Mouse (Mus musculus) G1E (cell line): ENCODE measurements around the gene Insl5. TPM values are rescaled to one million over a fixed set of nuclear protein-coding genes. Genes with fewer than 3 reads are reported as not detected.

ENCODE experiments used
- ATAC-seq: 2 replicates; pipeline ENCODE4 v1.8.0; 2016; ENCODE audit warnings: mild to moderate bottlenecking; ENCODE audit not compliant: insufficient number of reproducible peaks, poor library complexity, low FRiP score, severe bottlenecking; ENCODE audit errors: extremely low read depth
- DNase-seq: peaks from one replicate; pipeline ENCODE4 v3.0.0; 2012; ENCODE audit warnings: low spot score
- H3K27me3 ChIP-seq: 2 replicates; pipeline ENCODE4 v1.6.1; 2012; ENCODE audit warnings: mild to moderate bottlenecking, low read length, inconsistent platforms; ENCODE audit not compliant: insufficient read depth
- H3K36me3 ChIP-seq: replicated peaks from 2 replicates; pipeline ENCODE3; 2012; ENCODE audit warnings: mild to moderate bottlenecking, inconsistent platforms
- H3K4me1 ChIP-seq: 2 replicates; pipeline ENCODE4 v1.6.1; 2012; ENCODE audit warnings: low read depth, low read length, inconsistent platforms, mixed read lengths; ENCODE audit not compliant: insufficient read depth
- H3K4me3 ChIP-seq: 2 replicates; pipeline ENCODE4 v1.5.1; 2012; ENCODE audit warnings: low read depth, mild to moderate bottlenecking, inconsistent platforms, low read length, moderate library complexity, mixed read lengths
- H3K9me3 ChIP-seq: replicated peaks from 2 replicates; pipeline ENCODE4 v1.6.1; 2012; ENCODE audit warnings: inconsistent platforms
- CTCF ChIP-seq: IDR thresholded peaks from 2 replicates; pipeline ENCODE4 v1.5.1; 2012; ENCODE audit warnings: low read depth, low read length, inconsistent platforms, mixed read lengths
- GATA1 ChIP-seq: IDR thresholded peaks from 2 replicates; pipeline ENCODE4 v1.6.1; 2012; ENCODE audit warnings: borderline replicate concordance, low read length, inconsistent platforms, mixed read lengths
- GATA2 ChIP-seq: IDR thresholded peaks from 2 replicates; pipeline ENCODE4 v1.6.1; 2012; ENCODE audit warnings: low read depth, low read length, inconsistent platforms, borderline replicate concordance
- POLR2AphosphoS5 ChIP-seq: IDR thresholded peaks from 2 replicates; pipeline ENCODE4 v1.6.1; 2012; ENCODE audit warnings: low read depth, low read length, inconsistent platforms; ENCODE audit not compliant: insufficient replicate concordance
- TAL1 ChIP-seq: conservative IDR thresholded peaks from 2 replicates; pipeline ENCODE4 v1.6.1; 2012; ENCODE audit warnings: low read depth, low read length, inconsistent platforms, mixed read lengths
- polyA plus RNA-seq: library from polyadenylated mRNA; stranded (reverse); fragments of >175 nt; gene quantifications from 2 replicates; pipeline ENCODE4 v1.2.3, GENCODE M21; 2012
- total RNA-seq, 2 experiments: library from RNA; stranded (forward) in 1 of 2; stranded (reverse) in 1 of 2; fragments of 200-1000 nt in 1 of 2; fragments of >200 nt in 1 of 2; fragmentation: Nextera tagmentation in 1 of 2; gene quantifications; 2 replicates each; pipeline ENCODE4 v1.2.3; 2014 to 2017

Gene Insl5
- total and polyA plus RNA-seq, 3 experiments: not detected

DNA sequence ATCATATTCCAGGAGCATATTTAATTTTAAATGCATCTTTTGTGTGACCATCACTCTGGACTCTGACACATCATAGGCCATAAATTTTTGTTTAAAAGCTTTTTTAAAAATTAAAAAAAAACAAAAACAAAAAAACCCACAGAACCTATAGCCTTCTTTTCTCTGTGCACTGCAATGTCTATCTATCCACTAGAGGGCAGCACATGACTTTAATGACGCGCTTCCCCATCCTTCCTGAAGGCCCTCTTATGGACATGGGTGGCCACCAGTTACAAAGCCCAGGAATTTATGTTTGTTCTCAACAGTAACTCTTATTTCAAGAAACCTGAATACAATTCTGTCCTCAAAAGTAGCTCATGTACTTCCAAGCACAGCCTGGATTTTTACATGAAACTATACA, 39.7 kb downstream of the Insl5 start:
- DNase-seq (peak; percentile 21), ATAC-seq (peak; percentile 62; the same call in 1 of the 2 replicates)
- Histone ChIP-seq H3K4me3 (no peak overlapping the region), H3K9me3 (no peaks in the 10 kb centered on the region), H3K27me3 (peaks cover 2% of the 10 kb centered on the region; the same call in 1 of the 2 replicates), H3K36me3 (no peaks in the 10 kb centered on the region), H3K4me1 (no peaks in the 10 kb centered on the region)
- no peak for TF ChIP-seq GATA2
- no peak for TF ChIP-seq GATA1
- TF ChIP-seq POLR2AphosphoS5: no peak
- no peak for TF ChIP-seq TAL1
- no peak for TF ChIP-seq CTCF

DNA sequence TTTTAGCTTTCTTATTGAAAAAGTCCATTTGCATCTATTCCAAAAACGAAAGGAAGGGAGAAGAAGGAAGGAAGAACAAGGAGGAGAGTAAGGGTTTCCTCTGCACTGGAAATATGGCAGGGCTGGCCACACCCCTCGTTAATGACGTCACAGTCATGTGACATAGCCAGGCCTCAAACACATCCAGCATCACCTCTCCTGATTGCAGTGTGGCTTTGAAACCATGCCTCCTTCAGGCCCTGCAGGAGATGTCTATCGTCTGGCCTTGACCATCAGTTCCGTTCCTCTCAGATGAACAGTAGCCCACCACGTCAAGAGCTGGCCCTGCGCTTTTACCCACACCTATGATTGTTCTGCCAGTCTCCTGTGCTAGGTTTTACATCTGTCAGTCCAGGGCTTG, 40.5 kb downstream of the Insl5 start:
- DNase-seq (no peak), ATAC-seq (no peak)
- H3K4me1 ChIP-seq: no peaks in the 10 kb centered on the region
- H3K27me3 ChIP-seq: peaks cover 2% of the 10 kb centered on the region; the same call in 1 of the 2 replicates
- no peaks in the 10 kb centered on the region for H3K36me3 ChIP-seq
- TF ChIP-seq POLR2AphosphoS5 (no peak), GATA1 (no peak), GATA2 (no peak), CTCF (no peak), TAL1 (no peak)
- H3K4me3 ChIP-seq: no peak overlapping the region
- no peaks in the 10 kb centered on the region for H3K9me3 ChIP-seq

DNA sequence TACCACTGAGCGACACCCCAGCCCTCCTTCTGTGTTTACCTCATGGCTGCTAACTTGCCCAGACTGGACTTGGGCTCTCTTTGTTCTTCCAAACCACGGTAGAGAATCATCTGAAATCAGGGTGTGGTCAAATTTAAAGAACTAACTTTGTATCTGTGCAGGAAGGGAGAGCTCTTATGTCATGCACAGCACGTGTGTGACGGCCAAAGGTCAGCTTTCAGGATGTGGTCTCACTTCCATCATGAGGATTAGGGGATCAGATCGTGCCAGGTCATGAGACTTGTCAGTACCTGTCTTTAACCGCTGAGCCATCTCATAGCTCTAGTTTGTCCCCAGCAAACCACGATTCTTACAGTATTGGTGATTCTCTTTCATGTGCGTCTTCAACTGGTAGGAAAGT, 44.9 kb downstream of the Insl5 start:
- Histone ChIP-seq H3K9me3 (no peaks in the 10 kb centered on the region; the same call in 1 of the 2 replicates), H3K36me3 (no peaks in the 10 kb centered on the region), H3K4me1 (no peaks in the 10 kb centered on the region), H3K4me3 (no peak overlapping the region), H3K27me3 (no peaks in the 10 kb centered on the region)
- ATAC-seq: no peak
- TF ChIP-seq GATA2 (no peak), GATA1 (no peak), POLR2AphosphoS5 (no peak), CTCF (no peak), TAL1 (no peak)
- DNase-seq: no peak

DNA sequence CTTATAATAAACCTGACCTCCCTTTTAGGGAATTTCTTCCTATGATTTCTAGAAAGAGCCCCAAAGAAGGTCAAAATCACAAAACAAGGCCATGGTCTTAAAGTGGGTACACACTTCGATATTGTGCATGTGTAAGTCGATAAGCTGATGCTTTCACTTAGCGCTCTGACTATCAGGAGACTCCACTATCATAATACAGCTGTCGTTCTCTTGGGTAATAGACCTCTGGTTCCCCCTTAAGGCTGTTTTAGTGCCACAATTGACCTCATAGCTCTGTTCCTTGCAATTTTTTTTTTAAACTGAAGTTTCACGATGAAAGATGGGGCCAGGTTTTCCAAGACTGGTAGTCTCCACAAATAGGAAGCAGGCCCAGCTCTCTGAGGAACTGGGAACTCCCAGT, 47.3 kb downstream of the Insl5 start:
- H3K36me3 ChIP-seq: no peaks in the 10 kb centered on the region
- H3K4me1 ChIP-seq: no peaks in the 10 kb centered on the region
- H3K27me3 ChIP-seq: no peaks in the 10 kb centered on the region
- DNase-seq (no peak), ATAC-seq (no peak)
- TF ChIP-seq CTCF (no peak), GATA2 (no peak), GATA1 (no peak), TAL1 (no peak), POLR2AphosphoS5 (no peak)
- no peaks in the 10 kb centered on the region; the same call in 1 of the 2 replicates for H3K9me3 ChIP-seq
- no peak overlapping the region for H3K4me3 ChIP-seq

DNA sequence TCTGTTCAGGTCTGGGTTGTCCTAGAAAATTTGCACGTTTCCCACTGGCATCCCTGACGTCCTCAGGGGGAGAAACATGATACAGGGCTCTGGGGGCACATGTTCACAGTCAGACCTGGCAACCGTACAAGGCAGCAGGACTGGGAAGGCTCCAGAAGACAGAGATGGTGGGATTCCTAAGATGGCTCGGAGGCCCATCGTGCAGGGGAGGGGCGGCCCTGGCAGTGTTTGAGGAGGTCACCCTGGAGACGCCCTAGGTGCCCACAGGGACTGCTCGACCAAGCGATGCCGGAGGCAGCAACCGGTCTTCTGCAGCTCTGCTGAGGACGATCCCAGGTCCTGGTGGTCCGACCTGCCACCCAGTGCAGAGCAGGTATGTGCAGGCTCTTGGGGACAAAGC, 48.2 kb downstream of the Insl5 start, which contains the start of gene Tctex1d1:
Tctex1d1 (plus strand) TSS at position 167 of the 400 bp plus-strand sequence.
- no peaks in the 10 kb centered on the region; the same call in 1 of the 2 replicates for H3K9me3 ChIP-seq
- H3K27me3 ChIP-seq: no peaks in the 10 kb centered on the region
- H3K4me1 ChIP-seq: no peaks in the 10 kb centered on the region
- DNase-seq: no peak
- H3K4me3 ChIP-seq: no peak within 1 kb of the TSS
- ATAC-seq: no peak
- TF ChIP-seq GATA1: no peak
- TF ChIP-seq GATA2: no peak
- no peak for TF ChIP-seq TAL1
- TF ChIP-seq CTCF: no peak
- no peak for TF ChIP-seq POLR2AphosphoS5
- no peaks in the 10 kb centered on the region for H3K36me3 ChIP-seq

DNA sequence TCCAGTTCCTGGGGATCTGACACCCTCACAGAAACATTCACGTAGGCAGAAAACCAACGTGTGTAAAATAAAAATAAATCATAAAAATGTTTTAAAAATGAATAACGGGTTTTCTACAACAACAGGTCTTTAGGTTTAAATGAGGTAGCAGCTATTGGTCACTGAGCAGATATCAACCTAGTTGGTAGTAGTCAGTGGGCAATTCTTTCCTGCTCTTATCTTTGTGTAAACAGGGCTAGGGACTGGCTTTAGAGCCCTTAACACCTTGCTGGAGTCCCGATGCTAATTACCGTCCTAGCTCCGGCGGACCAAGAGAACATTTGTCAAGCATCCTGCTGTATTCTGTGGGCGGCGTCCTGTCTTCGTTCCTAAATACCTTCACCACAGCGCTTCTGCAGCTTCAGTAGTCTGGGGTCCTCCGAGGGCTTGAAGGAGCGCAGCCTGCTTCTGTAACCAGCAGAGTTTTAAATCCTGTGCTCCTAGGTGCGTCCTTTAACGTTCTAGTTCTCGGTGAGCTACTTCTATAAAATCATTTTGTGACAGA, 48.8 kb downstream of the Insl5 start:
- TF ChIP-seq CTCF: no peak
- Histone ChIP-seq H3K9me3 (no peaks in the 10 kb centered on the region; the same call in 1 of the 2 replicates), H3K4me1 (no peaks in the 10 kb centered on the region), H3K36me3 (no peaks in the 10 kb centered on the region), H3K27me3 (no peaks in the 10 kb centered on the region), H3K4me3 (no peak overlapping the region)
- DNase-seq (no peak), ATAC-seq (no peak)
